Comparison of ENCODE assay signal across 24 mouse cellular contexts in the genomic region with DNA sequence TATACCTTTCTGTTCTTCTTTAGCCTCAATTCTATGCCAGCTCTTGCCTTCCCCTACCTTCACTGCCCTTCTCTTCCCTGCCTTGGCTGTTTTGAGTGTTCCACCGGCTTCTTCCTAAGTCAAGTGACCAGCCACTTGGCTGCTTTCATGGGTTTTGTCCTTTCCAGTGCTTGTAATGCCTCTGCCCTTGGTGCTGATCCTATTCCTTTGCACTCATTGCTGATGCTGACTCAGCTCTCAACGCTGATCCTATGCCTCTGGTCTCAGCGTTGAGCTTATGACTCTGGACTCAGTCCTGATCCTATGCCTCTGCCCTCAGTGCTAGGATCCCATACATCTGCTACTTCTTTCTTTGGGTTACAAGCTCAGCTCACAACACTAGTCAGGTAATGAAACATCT.
DNase-seq lines count a peak whose midpoint lies in the region; ATAC-seq and TF ChIP-seq lines count a peak whose summit lies in the region.
"Had no signal": no experiment of that assay in that cellular context is flagged by ENCODE, and none has a peak within 500 bp of the region (broad histone marks: within the 10 kb centered on the region; RNA-seq: fewer than 3 reads in every experiment).

No protein-coding gene starts in this region.

- no peak overlapping the region for H3K4me3 ChIP-seq in limb, embryonic 14.5 days (replicated peaks; ENCODE audit: low read length)
- H3K4me3 ChIP-seq in limb, embryonic 10.5 days, result no peak overlapping the region
- H3K4me3 ChIP-seq: embryonic facial prominence, embryonic 12.5 days; forebrain, embryonic 12.5 days; gastrocnemius, adult 2 months; heart, embryonic 15.5 days; hindbrain, embryonic 13.5 days had no signal

- H3K9ac ChIP-seq in limb, embryonic 14.5 days (ENCODE audit: low read depth, low read length, severe bottlenecking), result no peak overlapping the region
- H3K9ac ChIP-seq: embryonic facial prominence, embryonic 12.5 days; forebrain, embryonic 12.5 days; heart, embryonic 15.5 days; hindbrain, embryonic 13.5 days had no signal

- WGBS in limb, embryonic 14.5 days, result 53% methylated on average over 3 of the region's 3 CpGs
- 81% methylated on average over 3 of the region's 3 CpGs for WGBS in limb, embryonic 10.5 days

- no peak overlapping the region for H3K4me2 ChIP-seq in limb, embryonic 14.5 days (replicated peaks; ENCODE audit: low read depth, low read length, severe bottlenecking)
- H3K4me2 ChIP-seq: embryonic facial prominence, embryonic 12.5 days; forebrain, embryonic 12.5 days; heart, embryonic 11.5 days; heart, embryonic 15.5 days; hindbrain, embryonic 13.5 days had no signal

- no peaks in the 10 kb centered on the region for H3K4me1 ChIP-seq in limb, embryonic 14.5 days (ENCODE audit: control insufficient read depth, insufficient read depth, low read length)
- no peaks in the 10 kb centered on the region for H3K4me1 ChIP-seq in limb, embryonic 10.5 days
- H3K4me1 ChIP-seq: embryonic facial prominence, embryonic 12.5 days; forebrain, embryonic 12.5 days; heart, embryonic 15.5 days; hindbrain, embryonic 13.5 days had no signal

- DNase-seq in limb, embryonic 14.5 days (ENCODE audit: low spot score), result peak; percentile 13
- no peak for DNase-seq in limb, embryonic 10.5 days (ENCODE audit: low spot score)
- peak; percentile 62 for DNase-seq in NIH3T3 (ENCODE audit: low read depth)
- DNase-seq in embryo, embryonic 10.5 days (ENCODE audit: low spot score), result peak; percentile 5
- DNase-seq in heart, adult 9 months (ENCODE audit: low spot score in 2 of 2), result no peak
- DNase-seq in layer of hippocampus, postnatal 36 days, result no peak
- no peak for DNase-seq in frontal cortex, postnatal 36 days (ENCODE audit: low spot score in 2 of 2)
- DNase-seq: adrenal gland, adult 8-10 months; adrenal gland, postnatal 36 days; cerebellum, adult 2 months; cerebellum, postnatal 10 days; gastrocnemius, adult 2 months; gastrocnemius, postnatal 25 days; heart, adult 11 months; heart, postnatal 14 days; kidney, adult 11 months had no signal

- no peak for TF ChIP-seq POLR2A in limb, embryonic 14.5 days (IDR thresholded peaks at IDR 0.05; ENCODE audit: borderline replicate concordance, extremely low read depth, insufficient read depth, insufficient read length)

- H3K27ac ChIP-seq in limb, embryonic 14.5 days (replicated peaks; ENCODE audit: low read depth, low read length), result no peak overlapping the region
- no peak overlapping the region for H3K27ac ChIP-seq in limb, embryonic 10.5 days
- H3K27ac ChIP-seq: embryonic facial prominence, embryonic 12.5 days; forebrain, embryonic 12.5 days; gastrocnemius, adult 2 months; heart, embryonic 15.5 days; hindbrain, embryonic 13.5 days; hindbrain, postnatal 0 days had no signal

- H3K9me3 ChIP-seq in limb, embryonic 14.5 days (ENCODE audit: control insufficient read depth, low read length), result no peaks in the 10 kb centered on the region
- no peaks in the 10 kb centered on the region for H3K9me3 ChIP-seq in limb, embryonic 10.5 days (replicated peaks)
- H3K9me3 ChIP-seq: embryonic facial prominence, embryonic 12.5 days; forebrain, embryonic 12.5 days; heart, embryonic 15.5 days; hindbrain, embryonic 13.5 days had no signal

- no peaks in the 10 kb centered on the region for H3K27me3 ChIP-seq in limb, embryonic 14.5 days (ENCODE audit: control insufficient read depth, insufficient read depth, low read length)
- H3K27me3 ChIP-seq in limb, embryonic 10.5 days (ENCODE audit: low read depth, poor library complexity, severe bottlenecking), result no peaks in the 10 kb centered on the region
- H3K27me3 ChIP-seq: embryonic facial prominence, embryonic 12.5 days; forebrain, embryonic 12.5 days; heart, embryonic 15.5 days; hindbrain, embryonic 13.5 days had no signal

- no peaks in the 10 kb centered on the region for H3K36me3 ChIP-seq in limb, embryonic 14.5 days (ENCODE audit: control insufficient read depth, insufficient read depth, low read length)
- H3K36me3 ChIP-seq in limb, embryonic 10.5 days, result no peaks in the 10 kb centered on the region
- H3K36me3 ChIP-seq: embryonic facial prominence, embryonic 12.5 days; forebrain, embryonic 12.5 days; heart, embryonic 15.5 days; hindbrain, embryonic 13.5 days had no signal

- no peak for ATAC-seq in limb, embryonic 14.5 days (ENCODE audit: low FRiP score, low read depth)
- ATAC-seq: forebrain, embryonic 16.5 days; hindbrain, postnatal 0 days; Patski had no signal

Comparison
In these comparisons a context has a peak if more than half of its experiments do, and no peak if none do; other contexts are left out.
1. DNase-seq: peak in limb, embryonic 14.5 days (single experiment), NIH3T3 (single experiment) and embryo, embryonic 10.5 days (single experiment); none in limb, embryonic 10.5 days (single experiment), heart, adult 9 months (0 of 2), layer of hippocampus, postnatal 36 days (0 of 2) and frontal cortex, postnatal 36 days (0 of 2).